In genomic region chr17:31330622-31331021, GRCm38 (mm10) we compare ENCODE assay signal across 10 mouse cellular contexts. TPM values are rescaled to one million over a fixed set of nuclear protein-coding genes. Genes with fewer than 3 reads are reported as not detected.
DNase-seq lines count a peak whose midpoint lies in the region; ATAC-seq and TF ChIP-seq lines count a peak whose summit lies in the region.
"Had no signal": no experiment of that assay in that cellular context is flagged by ENCODE, and none has a peak within 500 bp of the region (broad histone marks: within the 10 kb centered on the region; RNA-seq: fewer than 3 reads in every experiment).

No protein-coding gene starts in this region.

- no peaks in the 10 kb centered on the region for H3K36me3 ChIP-seq in ES-Bruce4 (ENCODE audit: control insufficient read depth, insufficient read depth, low read length, poor library complexity, severe bottlenecking)
- peaks cover 6% of the 10 kb centered on the region; the same call in 1 of the 2 replicates for H3K36me3 ChIP-seq in midbrain, embryonic 13.5 days
- H3K36me3 ChIP-seq in thymus, adult 2 months (ENCODE audit: control insufficient read depth, insufficient read depth, low read length): no peaks in the 10 kb centered on the region
- H3K36me3 ChIP-seq: embryonic facial prominence, embryonic 12.5 days; limb, embryonic 12.5 days had no signal

- ATAC-seq in midbrain, embryonic 13.5 days: peak; percentile 60

- no peak overlapping the region for H3K9ac ChIP-seq in ES-Bruce4 (ENCODE audit: low read depth, poor library complexity, severe bottlenecking)
- H3K9ac ChIP-seq in midbrain, embryonic 13.5 days (replicated peaks): no peak overlapping the region
- H3K9ac ChIP-seq: embryonic facial prominence, embryonic 12.5 days; limb, embryonic 12.5 days had no signal

- TF ChIP-seq POLR2A in ES-Bruce4 (IDR thresholded peaks at IDR 0.05; ENCODE audit: insufficient read depth, low read length): no peak
- no peak for TF ChIP-seq POLR2A in thymus, adult 2 months (IDR thresholded peaks at IDR 0.05; ENCODE audit: control insufficient read depth, extremely low read depth, insufficient read depth, low read length, poor library complexity)

- WGBS in midbrain, embryonic 13.5 days: 29% methylated on average over 4 of the region's 4 CpGs
- WGBS in thymus, adult 2 months: 88% methylated on average over 4 of the region's 4 CpGs

- peaks cover 3% of the 10 kb centered on the region for H3K4me1 ChIP-seq in ES-Bruce4 (ENCODE audit: control insufficient read depth, insufficient read depth, low read length)
- peaks cover 15% of the 10 kb centered on the region for H3K4me1 ChIP-seq in midbrain, embryonic 13.5 days (replicated peaks)
- H3K4me1 ChIP-seq in thymus, adult 2 months (replicated peaks; ENCODE audit: control insufficient read depth, insufficient read depth, low read length): peaks cover 10% of the 10 kb centered on the region
- H3K4me1 ChIP-seq: embryonic facial prominence, embryonic 12.5 days; limb, embryonic 12.5 days had no signal

- no peak for TF ChIP-seq EP300 in ES-Bruce4 (IDR thresholded peaks at IDR 0.05; ENCODE audit: insufficient read depth, low read depth, low read length)

- no peak overlapping the region for H3K4me3 ChIP-seq in ES-Bruce4 (ENCODE audit: low read depth, low read length)
- H3K4me3 ChIP-seq in midbrain, embryonic 13.5 days (replicated peaks): no peak overlapping the region
- no peak overlapping the region for H3K4me3 ChIP-seq in thymus, adult 2 months (ENCODE audit: control insufficient read depth, insufficient read depth, low read length)
- H3K4me3 ChIP-seq: embryonic facial prominence, embryonic 12.5 days; limb, embryonic 12.5 days had no signal

- H3K9me3 ChIP-seq in ES-Bruce4 (replicated peaks; ENCODE audit: control insufficient read depth, insufficient read depth, low read length, poor library complexity, severe bottlenecking): no peaks in the 10 kb centered on the region
- no peaks in the 10 kb centered on the region for H3K9me3 ChIP-seq in midbrain, embryonic 13.5 days
- H3K9me3 ChIP-seq: embryonic facial prominence, embryonic 12.5 days; limb, embryonic 12.5 days had no signal

- H3K4me2 ChIP-seq in midbrain, embryonic 13.5 days (replicated peaks): no peak overlapping the region
- H3K4me2 ChIP-seq: embryonic facial prominence, embryonic 12.5 days; limb, embryonic 12.5 days had no signal

- peak; percentile 96 for TF ChIP-seq CTCF in ES-Bruce4 (IDR thresholded peaks at IDR 0.05; ENCODE audit: low read depth, low read length)
- TF ChIP-seq CTCF in thymus, adult 2 months (IDR thresholded peaks at IDR 0.05; ENCODE audit: borderline replicate concordance, control insufficient read depth, extremely low read depth, insufficient read depth, low read length, poor library complexity): 0 out of 2 replicates have a peak, but pooled peaks have one; percentile 54

- peak; percentile 64 to 83 for DNase-seq in heart, postnatal 10 days
- DNase-seq in heart, adult 11 months: no peak
- DNase-seq in c-Kit-positive CD71-negative TER-119-negative erythroid progenitor cells, embryonic 14.5 days (ENCODE audit: low read depth): peak; percentile 63
- DNase-seq in gastrocnemius, adult 18-20 months (ENCODE audit: low spot score): peak; percentile 39
- DNase-seq in layer of hippocampus, postnatal 10 days (ENCODE audit: low spot score in 2 of 2): peak; percentile 82 to 87
- DNase-seq in thymus, adult 2 months: peak; percentile 65

- intact Hi-C loops in heart, postnatal 10 days (cut with DNase I): loop anchor here (1.0 kb wide), 1 partner anchor 162 kb away; no protein-coding TSS in a partner anchor

- H3K27me3 ChIP-seq in ES-Bruce4 (ENCODE audit: control insufficient read depth, insufficient read depth, low read length, poor library complexity, severe bottlenecking): no peaks in the 10 kb centered on the region
- no peaks in the 10 kb centered on the region for H3K27me3 ChIP-seq in midbrain, embryonic 13.5 days
- H3K27me3 ChIP-seq in thymus, adult 2 months (ENCODE audit: control insufficient read depth, insufficient read depth, low read length): no peaks in the 10 kb centered on the region
- H3K27me3 ChIP-seq: embryonic facial prominence, embryonic 12.5 days; limb, embryonic 12.5 days had no signal

- H3K27ac ChIP-seq in ES-Bruce4 (ENCODE audit: insufficient read depth, low read length): no peak overlapping the region
- H3K27ac ChIP-seq in midbrain, embryonic 13.5 days: no peak overlapping the region
- H3K27ac ChIP-seq in thymus, adult 2 months (ENCODE audit: control insufficient read depth, insufficient read depth, low read length): no peak overlapping the region
- H3K27ac ChIP-seq: embryonic facial prominence, embryonic 12.5 days; limb, embryonic 12.5 days had no signal

RNA-seq across cellular contexts. Expression of gene Slc37a1, which starts 44.0 kb away (rescaled TPM):
- 10 to 100 TPM; 10.6 TPM for total RNA-seq in heart, postnatal 10 days (2021)
- polyA plus RNA-seq in ES-Bruce4 (2011; ENCODE audit: insufficient read depth, insufficient read length, low read depth, missing spikeins): 13.4 and 14.6 TPM in 2 replicates
- 1 to 10 TPM; 3.7 to 5.9 TPM for total RNA-seq in gastrocnemius, adult 18-20 months (2021)
- 1 to 10 TPM; 6.4 to 6.6 TPM for total RNA-seq in layer of hippocampus, postnatal 10 days (2021)
- 11.4 and 17.4 TPM in 2 replicates for polyA plus RNA-seq in midbrain, embryonic 13.5 days (2015; fragmentation: Nextera tagmentation; extraction: Ambion mirVana)
- polyA plus RNA-seq in thymus, adult 2 months (2012; rRNA removed): 59.6 and 59.7 TPM in 2 replicates

RNA-seq across cellular contexts. Expression of gene Rsph1, which starts 53.4 kb away (rescaled TPM):
- total RNA-seq in heart, postnatal 10 days (2021): 1 to 10 TPM; 1.2 to 1.7 TPM
- 11.3 and 11.5 TPM in 2 replicates for polyA plus RNA-seq in ES-Bruce4 (2011; ENCODE audit: insufficient read depth, insufficient read length, low read depth, missing spikeins)
- total RNA-seq in gastrocnemius, adult 18-20 months (2021): 10 to 100 TPM in 1 of 2 experiments, 1 to 10 TPM in 1; 2.4 to 11.6 TPM
- 10 to 100 TPM; 14.5 to 15.7 TPM for total RNA-seq in layer of hippocampus, postnatal 10 days (2021)
- 2.4 and 2.7 TPM in 2 replicates for polyA plus RNA-seq in midbrain, embryonic 13.5 days (2015; fragmentation: Nextera tagmentation; extraction: Ambion mirVana)
- polyA plus RNA-seq in thymus, adult 2 months (2012; rRNA removed): 0.29 and 0.51 TPM in 2 replicates

RNA-seq across cellular contexts. Expression of gene Pde9a, which starts 55.4 kb away (rescaled TPM):
- total RNA-seq in heart, postnatal 10 days (2021): 1 to 10 TPM; 6.8 to 9.2 TPM
- 11.0 and 12.1 TPM in 2 replicates for polyA plus RNA-seq in ES-Bruce4 (2011; ENCODE audit: insufficient read depth, insufficient read length, low read depth, missing spikeins)
- total RNA-seq in gastrocnemius, adult 18-20 months (2021): 1 to 10 TPM in 1 of 2 experiments, under 1 TPM in 1; 1.00 to 1.6 TPM
- total RNA-seq in layer of hippocampus, postnatal 10 days (2021): 10 to 100 TPM; 34.0 to 38.9 TPM
- 42.0 and 46.2 TPM in 2 replicates for polyA plus RNA-seq in midbrain, embryonic 13.5 days (2015; fragmentation: Nextera tagmentation; extraction: Ambion mirVana)
- 4.6 and 4.9 TPM in 2 replicates for polyA plus RNA-seq in thymus, adult 2 months (2012; rRNA removed)
